Mouse (Mus musculus) bone marrow macrophage, adult 2 months (primary cell): ENCODE measurements around the gene Pdpk1.

Experiments used
- CTCF ChIP-seq: IDR thresholded peaks from 2 replicates; pipeline ENCODE4 v1.5.1; 2012; ENCODE audit warnings: low read depth, mild to moderate bottlenecking, low read length, moderate library complexity
- POLR2A ChIP-seq: IDR thresholded peaks from 2 replicates; pipeline ENCODE4 v1.6.1; 2012; ENCODE audit warnings: mild to moderate bottlenecking, low read depth, low read length, borderline replicate concordance

DNA sequence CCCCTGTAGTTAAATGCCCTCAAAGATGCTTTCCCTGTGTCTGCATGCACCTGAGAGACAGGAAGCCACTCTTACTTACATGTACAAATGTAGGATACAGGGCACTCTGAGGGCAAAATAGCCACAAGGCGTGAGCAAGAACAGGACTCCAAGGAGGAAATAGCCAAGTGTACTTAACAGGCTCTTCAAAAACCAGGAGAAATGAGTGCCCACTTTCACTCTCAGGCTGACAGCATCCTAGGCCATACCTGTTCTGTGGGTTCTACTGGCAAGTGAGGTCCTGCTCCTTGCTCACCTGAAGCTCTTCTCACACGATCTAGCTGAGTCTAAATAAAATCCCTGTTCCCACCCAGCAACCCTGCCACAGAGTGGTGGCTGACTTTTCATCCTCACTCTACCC, 73.6 kb downstream of the Pdpk1 start:
- TF ChIP-seq CTCF (no peak), POLR2A (no peak)
